Mouse (Mus musculus) c-Kit-positive CD71-positive TER-119-negative erythroid progenitor cells, embryonic 14.5 days (primary cell): ENCODE measurements at regions not wholly inside any gene's neighbourhood (a gene's known extent, or its start where the extent isn't known, plus 50 kb on each side); places are given as distances from the start of the nearest gene placed in this dataset.

Source experiments
- DNase-seq: peaks from one replicate; pipeline ENCODE4 v3.0.0-alpha.2; 2013; ENCODE audit warnings: low read depth

GRCm38 (mm10) chrX:105228580-105228979 is 108.4 kb downstream of the Magee1 start:
- DNase-seq, result no peak

- peak; percentile 16 for DNase-seq
These were observed 117.0 kb downstream of the Magee1 start for GRCm38 (mm10) chrX:105236982-105237738.
